Mouse (Mus musculus): ENCODE results near the gene Mcoln2.

DNA sequence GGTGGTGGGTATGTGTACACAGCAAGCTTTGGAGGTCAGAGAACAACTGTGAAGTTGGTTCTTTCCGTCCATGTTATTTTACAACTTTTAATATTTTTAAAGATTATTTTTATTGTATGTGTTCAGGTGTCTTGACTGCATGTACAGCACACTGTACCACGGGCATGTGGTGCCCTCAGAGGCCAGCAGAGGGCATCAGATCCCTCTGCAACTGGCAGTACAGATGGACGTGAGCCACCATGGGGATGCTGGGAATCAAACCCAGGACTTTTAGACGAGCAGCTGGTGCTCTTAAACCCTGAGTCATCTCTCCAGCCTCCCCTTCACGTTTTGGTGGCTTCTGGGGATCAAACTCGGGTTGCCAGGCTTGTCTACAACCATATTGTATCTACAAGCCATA lies 47.6 kb upstream of the Mcoln2 start:
- no peak for TF ChIP-seq E2F4 (IDR thresholded peaks at IDR 0.05; ENCODE audit: insufficient replicate concordance, low read depth, low read length)
- TF ChIP-seq CTCF (conservative IDR thresholded peaks at IDR 0.05 in 1 of 2, IDR thresholded peaks at IDR 0.05 in 1 of 2; ENCODE audit: low read depth in 2 of 2, low read length in 2 of 2): peak; percentile 42 to 71
- TF ChIP-seq TBP (conservative IDR thresholded peaks at IDR 0.05; ENCODE audit: low read depth, low read length): no peak
- TF ChIP-seq POLR2AphosphoS2 (IDR thresholded peaks at IDR 0.05; ENCODE audit: low read depth, low read length): no peak
- TF ChIP-seq ETS1 (conservative IDR thresholded peaks at IDR 0.05; ENCODE audit: low read depth, low read length): no peak
- TF ChIP-seq POLR2A (IDR thresholded peaks at IDR 0.05; ENCODE audit: low read depth, low read length): no peak
- TF ChIP-seq BHLHE40 (IDR thresholded peaks at IDR 0.05; ENCODE audit: low read depth, low read length): no peak
- no peak for TF ChIP-seq MAX (IDR thresholded peaks at IDR 0.05; ENCODE audit: low read length)
- no peak for TF ChIP-seq UBTF (IDR thresholded peaks at IDR 0.05; ENCODE audit: low read depth, low read length)
- peak; percentile 69 for TF ChIP-seq RAD21 (IDR thresholded peaks at IDR 0.05; ENCODE audit: low read depth, low read length)
- no peak for TF ChIP-seq RCOR1 (conservative IDR thresholded peaks at IDR 0.05; ENCODE audit: low read depth, low read length)
- TF ChIP-seq MAFK (IDR thresholded peaks at IDR 0.05; ENCODE audit: insufficient replicate concordance, low read length): no peak
